9 mouse cellular contexts compared by ENCODE assay signal in the genomic region with DNA sequence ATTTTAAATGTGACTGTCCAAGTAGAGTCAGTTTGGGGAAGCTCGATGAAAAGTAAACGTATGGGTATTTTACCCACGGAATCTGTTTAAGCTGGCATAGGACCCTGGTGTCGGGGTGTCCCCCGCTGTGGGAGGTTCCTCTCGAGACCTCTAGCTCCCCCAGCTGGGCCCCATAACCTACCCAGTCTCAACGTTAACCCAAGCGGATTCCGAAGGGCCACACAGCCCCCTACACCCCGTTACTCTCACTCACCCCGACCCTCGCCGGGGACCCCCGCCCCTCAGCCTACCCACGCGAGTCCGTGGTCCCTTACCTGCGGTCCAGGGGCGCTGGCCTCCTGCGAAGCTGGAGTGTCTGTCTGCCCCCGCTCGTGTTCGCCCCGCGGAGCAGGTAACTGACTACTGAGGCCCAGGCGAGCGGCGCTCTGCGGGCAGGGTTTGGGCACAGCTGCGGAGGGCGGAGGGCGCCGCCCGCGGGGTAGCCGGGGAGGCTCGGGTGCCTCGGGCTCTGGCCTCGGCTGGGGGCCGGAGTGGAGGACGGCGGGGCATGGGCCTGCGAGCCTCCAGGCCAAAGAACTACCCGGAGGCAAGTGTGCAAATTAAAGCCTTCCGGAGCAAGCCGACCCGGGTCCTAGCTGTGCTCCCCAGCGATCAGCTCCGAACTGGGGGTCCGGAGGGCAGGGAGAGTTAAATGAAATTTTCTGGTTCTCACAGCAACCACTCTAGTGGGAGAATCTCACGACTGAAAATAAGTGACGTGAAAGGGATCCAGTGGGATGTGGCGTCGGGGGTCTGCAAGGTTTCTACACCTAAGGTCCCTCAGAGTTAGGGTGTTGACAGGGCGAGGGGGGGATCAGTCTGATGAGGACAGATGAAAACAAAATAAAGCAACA.
DNase-seq lines count a peak whose midpoint lies in the region; ATAC-seq lines count a peak whose summit lies in the region.
"Had no signal": no experiment of that assay in that cellular context is flagged by ENCODE, and none has a peak within 500 bp of the region (broad histone marks: within the 10 kb centered on the region; RNA-seq: fewer than 3 reads in every experiment).

No protein-coding gene starts in this region.

- intact Hi-C loops in heart, postnatal 25 days (cut with DNase I), result no loop called here
- intact Hi-C loops in left cerebral cortex, postnatal 14 days (cut with DNase I), result no loop called here
- intact Hi-C loops in left cerebral cortex, postnatal 4 days (cut with DNase I), result no loop called here

- H3K4me1 ChIP-seq in heart, embryonic 16.5 days (ENCODE audit: control insufficient read depth, insufficient read depth, low read length), result peaks cover 2% of the 10 kb centered on the region; the same call in 1 of the 2 replicates
- H3K4me1 ChIP-seq in embryonic facial prominence, embryonic 15.5 days, result peaks cover 23% of the 10 kb centered on the region
- peaks cover 25% of the 10 kb centered on the region for H3K4me1 ChIP-seq in neural tube, embryonic 12.5 days

- no peaks in the 10 kb centered on the region for H3K9me3 ChIP-seq in heart, embryonic 16.5 days (replicated peaks; ENCODE audit: control insufficient read depth, low read length)
- no peaks in the 10 kb centered on the region for H3K9me3 ChIP-seq in embryonic facial prominence, embryonic 15.5 days (replicated peaks)
- H3K9me3 ChIP-seq in neural tube, embryonic 12.5 days, result no peaks in the 10 kb centered on the region

- peak overlapping the region; percentile 79 for H3K4me3 ChIP-seq in heart, embryonic 16.5 days (ENCODE audit: low read length)
- peak overlapping the region; percentile 57 for H3K4me3 ChIP-seq in embryonic facial prominence, embryonic 15.5 days (replicated peaks)
- H3K4me3 ChIP-seq in neural tube, embryonic 12.5 days, result peak overlapping the region; percentile 32

- peak overlapping the region; percentile 100 for H3K4me2 ChIP-seq in heart, embryonic 16.5 days (ENCODE audit: low read depth, low read length)
- H3K4me2 ChIP-seq in embryonic facial prominence, embryonic 15.5 days (replicated peaks), result peak overlapping the region; percentile 98
- peak overlapping the region; percentile 88 for H3K4me2 ChIP-seq in neural tube, embryonic 12.5 days (replicated peaks)

- H3K27ac ChIP-seq in heart, embryonic 16.5 days (ENCODE audit: low read length), result no peak overlapping the region
- H3K27ac ChIP-seq in embryonic facial prominence, embryonic 15.5 days (replicated peaks), result no peak overlapping the region
- no peak overlapping the region for H3K27ac ChIP-seq in neural tube, embryonic 12.5 days

- ATAC-seq in heart, embryonic 16.5 days (replicated peaks; ENCODE audit: extremely low read depth, insufficient read depth, low FRiP score), result 0 out of 2 replicates have a peak, but pooled peaks have one; percentile 26
- no peak for ATAC-seq in embryonic facial prominence, embryonic 15.5 days (ENCODE audit: insufficient number of reproducible peaks, low FRiP score, low TSS enrichment, low read depth)
- peak; percentile 26 for ATAC-seq in neural tube, embryonic 12.5 days (ENCODE audit: low FRiP score, low read depth)
- ATAC-seq: Patski had no signal

- DNase-seq in heart, postnatal 25 days (ENCODE audit: low spot score), result no peak
- peak; percentile 10 for DNase-seq in kidney, postnatal 10 days
- no peak for DNase-seq in left cerebral cortex, postnatal 14 days (ENCODE audit: low spot score in 2 of 2)
- DNase-seq in left cerebral cortex, postnatal 4 days, result no peak
- DNase-seq in layer of hippocampus, postnatal 14 days (ENCODE audit: low spot score in 2 of 2), result no peak

- no peaks in the 10 kb centered on the region for H3K36me3 ChIP-seq in heart, embryonic 16.5 days (ENCODE audit: control insufficient read depth, insufficient read depth)
- no peaks in the 10 kb centered on the region for H3K36me3 ChIP-seq in embryonic facial prominence, embryonic 15.5 days
- no peaks in the 10 kb centered on the region for H3K36me3 ChIP-seq in neural tube, embryonic 12.5 days

- H3K27me3 ChIP-seq in heart, embryonic 16.5 days (ENCODE audit: control insufficient read depth, insufficient read depth, low read length), result peaks cover 26% of the 10 kb centered on the region
- H3K27me3 ChIP-seq in embryonic facial prominence, embryonic 15.5 days, result peaks cover 35% of the 10 kb centered on the region
- H3K27me3 ChIP-seq in neural tube, embryonic 12.5 days (replicated peaks), result peaks cover 41% of the 10 kb centered on the region
- H3K27me3 ChIP-seq: Patski had no signal

- WGBS in heart, embryonic 16.5 days, result 8% methylated on average over 55 of the region's 55 CpGs
- 7% methylated on average over 55 of the region's 55 CpGs for WGBS in embryonic facial prominence, embryonic 15.5 days
- WGBS in neural tube, embryonic 12.5 days, result 7% methylated on average over 55 of the region's 55 CpGs

- no peak overlapping the region for H3K9ac ChIP-seq in heart, embryonic 16.5 days (ENCODE audit: low read length)
- H3K9ac ChIP-seq in embryonic facial prominence, embryonic 15.5 days, result no peak overlapping the region
- no peak overlapping the region for H3K9ac ChIP-seq in neural tube, embryonic 12.5 days
